Mouse (Mus musculus) layer of hippocampus, postnatal 36 days (tissue): ENCODE measurements around the gene Cdh22. TPM values are rescaled to one million over a fixed set of nuclear protein-coding genes. Genes with fewer than 3 reads are reported as not detected.

ENCODE experiments used
- DNase-seq, 2 experiments: peaks; one replicate each; pipeline ENCODE4 v3.0.0; 2022
- total RNA-seq, 2 experiments: library from RNA; stranded (reverse); gene quantifications; 2 replicates each; pipeline ENCODE4 v1.2.3; 2021

The Cdh22 gene
- total RNA-seq, 2 experiments from 2014 or later, result 12.9 to 13.1 TPM

GRCm38 (mm10) chr2:165205486-165205885 is 29.2 kb downstream of the Cdh22 start:
- no peak for DNase-seq

GRCm38 (mm10) chr2:165204931-165205330 is 29.7 kb downstream of the Cdh22 start:
- DNase-seq, result no peak

GRCm38 (mm10) chr2:165201761-165202751 is 32.6 kb downstream of the Cdh22 start:
- DNase-seq, result peak; percentile 63 to 69

- DNase-seq, result no peak
Observed at GRCm38 (mm10) chr2:165197546-165197945, 37.1 kb downstream of the Cdh22 start.

GRCm38 (mm10) chr2:165195411-165196182 is 39.1 kb downstream of the Cdh22 start:
- DNase-seq, result no peak

- DNase-seq, result no peak
Observed at GRCm38 (mm10) chr2:165191483-165191882, 43.2 kb downstream of the Cdh22 start.

GRCm38 (mm10) chr2:165189546-165189945 is 45.1 kb downstream of the Cdh22 start:
- DNase-seq, result no peak

GRCm38 (mm10) chr2:165187648-165188380 is 46.8 kb downstream of the Cdh22 start:
- no peak for DNase-seq

- DNase-seq, result no peak
Observed at GRCm38 (mm10) chr2:165184015-165184633, 50.5 kb downstream of the Cdh22 start.

GRCm38 (mm10) chr2:165182085-165182976 is 52.3 kb downstream of the Cdh22 start:
- no peak for DNase-seq

- no peak for DNase-seq
Observed at GRCm38 (mm10) chr2:165179231-165179630, 55.4 kb downstream of the Cdh22 start.

GRCm38 (mm10) chr2:165176965-165177364 is 57.7 kb downstream of the Cdh22 start:
- DNase-seq, result no peak

GRCm38 (mm10) chr2:165166664-165167435 is 67.8 kb downstream of the Cdh22 start:
- peak; percentile 11 to 20 for DNase-seq

GRCm38 (mm10) chr2:165162221-165162620 is 72.4 kb downstream of the Cdh22 start:
- no peak for DNase-seq

- no peak for DNase-seq
Observed at GRCm38 (mm10) chr2:165160466-165160865, 74.2 kb downstream of the Cdh22 start.

- DNase-seq, result no peak
Observed at GRCm38 (mm10) chr2:165159055-165159688, 75.5 kb downstream of the Cdh22 start.

GRCm38 (mm10) chr2:165158317-165158716 is 76.3 kb downstream of the Cdh22 start:
- DNase-seq, result no peak

- no peak for DNase-seq
Observed at GRCm38 (mm10) chr2:165157900-165158299, 76.8 kb downstream of the Cdh22 start.

GRCm38 (mm10) chr2:165153006-165153405 is 81.6 kb downstream of the Cdh22 start:
- DNase-seq, result peak; percentile 20 to 34

GRCm38 (mm10) chr2:165149741-165150140 is 84.9 kb downstream of the Cdh22 start:
- no peak for DNase-seq
